Mouse (Mus musculus) urinary bladder, postnatal 10 days (tissue): ENCODE data around the gene Birc3.

Experiments
- DNase-seq: peaks from one replicate; pipeline ENCODE4 v3.0.0; 2022; ENCODE audit warnings: low spot score

Gene Birc3

DNA sequence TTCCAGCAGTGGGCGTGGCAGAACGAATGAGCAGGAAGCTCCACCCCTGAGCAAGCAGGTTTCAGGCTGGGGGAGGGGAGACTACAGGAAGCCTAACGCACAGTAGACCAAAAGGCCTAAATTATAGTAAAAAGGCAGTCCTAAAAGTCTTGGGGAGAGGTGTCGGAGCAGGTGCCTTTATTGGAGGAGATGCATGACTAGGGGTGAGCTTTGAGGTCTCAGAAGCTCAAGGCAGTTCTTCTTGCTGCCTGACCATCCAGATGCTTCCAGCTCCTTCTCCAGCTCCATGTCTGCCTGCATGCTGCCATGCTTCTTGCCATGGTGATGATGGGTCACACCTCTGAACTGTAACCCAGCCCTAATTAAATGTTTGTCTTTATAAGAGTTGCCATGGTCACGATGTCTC is 67.9 kb downstream of the Birc3 start:
- no peak for DNase-seq
